Mouse (Mus musculus) CD4-positive naive resting alpha-beta T cell, adult 76 days (primary cell): Measurements from ENCODE around the gene Kcne1. TPM values are rescaled to one million over a fixed set of nuclear protein-coding genes. Genes with fewer than 3 reads are reported as not detected.

Experiments
- total RNA-seq: library from RNA; stranded (reverse); gene quantifications from one replicate; pipeline ENCODE4 v1.2.4, GENCODE M21; 2023

Gene Kcne1
- not detected for total RNA-seq

GRCm38 (mm10) chr16:92359229-92359628 lies at the start of gene Kcne1:
TSS of gene Kcne1 (minus strand) at chr16:92359468.

GRCm38 (mm10) chr16:92321341-92321740 lies 37.9 kb downstream of the Kcne1 start, which contains the start of gene Fam243:
TSS of gene Fam243 (minus strand) at chr16:92321441.

GRCm38 (mm10) chr16:92300649-92301411 lies 58.4 kb downstream of the Kcne1 start, which contains the start of gene Smim11:
TSS of gene Smim11 (plus strand) at chr16:92301286.

Other genes starting within 250 kb of the Kcne1 start
- gene Kcne2, start 67.1 kb downstream of the Kcne1 start, total RNA-seq, result not detected
- 15.5 TPM for gene Smim11, start 58.2 kb downstream of the Kcne1 start, total RNA-seq
- gene Fam243, start 38.0 kb downstream of the Kcne1 start, total RNA-seq, result not detected
- gene Rcan1, start 111.4 kb upstream of the Kcne1 start, total RNA-seq, result 3.8 TPM
- gene Clic6, start 126.3 kb upstream of the Kcne1 start, total RNA-seq, result not detected